In the genomic region with DNA sequence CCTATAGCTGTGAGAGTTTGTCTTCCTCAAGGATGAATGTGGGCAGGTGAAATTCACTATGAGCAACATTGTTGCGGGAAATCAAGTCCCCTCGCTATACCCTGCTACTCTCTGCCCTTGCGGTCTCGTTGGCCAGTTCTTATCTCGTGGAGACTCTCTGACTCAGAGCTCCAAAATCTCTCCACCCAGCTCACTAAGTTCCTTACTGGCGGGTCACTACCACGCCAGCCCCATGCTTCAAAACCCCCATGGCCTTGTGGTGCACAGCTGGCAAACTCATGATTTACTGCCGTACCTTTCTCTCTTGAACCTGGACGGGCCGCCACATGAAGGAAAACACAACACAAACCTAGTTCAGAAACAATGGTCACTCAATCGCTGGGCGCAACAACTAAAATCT, we compare ENCODE assay signal across 28 mouse cellular contexts. TPM values are rescaled to one million over a fixed set of nuclear protein-coding genes. Genes with fewer than 3 reads are reported as not detected.
"Had no signal": no experiment of that assay in that cellular context is flagged by ENCODE, and none has a peak within 500 bp of the region (broad histone marks: within the 10 kb centered on the region; RNA-seq: fewer than 3 reads in every experiment).

No protein-coding gene starts in this region.

- ATAC-seq: liver, embryonic 12.5 days; midbrain, embryonic 13.5 days; midbrain, embryonic 16.5 days had no signal

- H3K27me3 ChIP-seq: limb, embryonic 13.5 days; liver, embryonic 15.5 days; lung, embryonic 15.5 days; megakaryocyte, embryonic 14.5 days; midbrain, embryonic 13.5 days; neural tube, embryonic 12.5 days; neural tube, embryonic 15.5 days had no signal

- H3K4me1 ChIP-seq: limb, embryonic 13.5 days; liver, embryonic 12.5 days; liver, embryonic 15.5 days; lung, embryonic 15.5 days; midbrain, embryonic 10.5 days; midbrain, embryonic 13.5 days; neural tube, embryonic 12.5 days; neural tube, embryonic 15.5 days had no signal

- H3K27ac ChIP-seq: kidney, postnatal 0 days; layer of hippocampus, adult 2 months; limb, embryonic 10.5 days; limb, embryonic 13.5 days; liver, embryonic 12.5 days; liver, embryonic 15.5 days; lung, embryonic 15.5 days; midbrain, embryonic 10.5 days; midbrain, embryonic 13.5 days; neural tube, embryonic 12.5 days; neural tube, embryonic 15.5 days; stomach, postnatal 0 days had no signal

- H3K9ac ChIP-seq: limb, embryonic 13.5 days; liver, embryonic 12.5 days; liver, embryonic 15.5 days; lung, embryonic 15.5 days; midbrain, embryonic 13.5 days; neural tube, embryonic 12.5 days; neural tube, embryonic 15.5 days had no signal

- H3K4me2 ChIP-seq: limb, embryonic 13.5 days; liver, embryonic 12.5 days; liver, embryonic 15.5 days; lung, embryonic 15.5 days; midbrain, embryonic 13.5 days; neural tube, embryonic 12.5 days; neural tube, embryonic 15.5 days had no signal

- H3K4me3 ChIP-seq: layer of hippocampus, adult 2 months; limb, embryonic 10.5 days; limb, embryonic 13.5 days; liver, embryonic 12.5 days; liver, embryonic 15.5 days; lung, embryonic 15.5 days; megakaryocyte, embryonic 14.5 days; midbrain, embryonic 10.5 days; midbrain, embryonic 13.5 days; neural tube, embryonic 12.5 days; neural tube, embryonic 15.5 days had no signal

- DNase-seq: kidney, postnatal 25 days; layer of hippocampus, adult 9-11 months; liver; lung, adult 18-20 months; lung, postnatal 10 days; lung, postnatal 36 days; right cerebral cortex, adult 18-20 months; right cerebral cortex, postnatal 14 days; right cerebral cortex, postnatal 4 days; thymus, adult 18-20 months; thymus, postnatal 36 days had no signal

- H3K36me3 ChIP-seq: limb, embryonic 10.5 days; limb, embryonic 13.5 days; liver, embryonic 12.5 days; liver, embryonic 15.5 days; lung, embryonic 15.5 days; midbrain, embryonic 10.5 days; midbrain, embryonic 13.5 days; neural tube, embryonic 12.5 days; neural tube, embryonic 15.5 days had no signal

- H3K9me3 ChIP-seq: limb, embryonic 10.5 days; limb, embryonic 13.5 days; liver, embryonic 12.5 days; liver, embryonic 15.5 days; lung, embryonic 15.5 days; megakaryocyte, embryonic 14.5 days; midbrain, embryonic 10.5 days; midbrain, embryonic 13.5 days; neural tube, embryonic 12.5 days; neural tube, embryonic 15.5 days had no signal

RNA-seq across cellular contexts. Expression of a gene that starts 58.7 kb away (rescaled TPM):
- total RNA-seq: layer of hippocampus, postnatal 25 days had no signal
- polyA plus RNA-seq: kidney, embryonic 14.5 days; kidney, postnatal 0 days; limb, embryonic 10.5 days; limb, embryonic 13.5 days; liver, embryonic 12.5 days; liver, embryonic 15.5 days; lung, embryonic 15.5 days; midbrain, embryonic 10.5 days; midbrain, embryonic 13.5 days; midbrain, embryonic 16.5 days; neural tube, embryonic 12.5 days; neural tube, embryonic 15.5 days; stomach, embryonic 14.5 days; stomach, postnatal 0 days had no signal
